Mouse (Mus musculus): ENCODE results near the gene Hist1h3b.
"Not testable (repeated sequence)": the region's sequence is repeated elsewhere in the genome, so short reads cannot be mapped to it uniquely, and the experiment has no call there.

The Hist1h3b gene

DNA sequence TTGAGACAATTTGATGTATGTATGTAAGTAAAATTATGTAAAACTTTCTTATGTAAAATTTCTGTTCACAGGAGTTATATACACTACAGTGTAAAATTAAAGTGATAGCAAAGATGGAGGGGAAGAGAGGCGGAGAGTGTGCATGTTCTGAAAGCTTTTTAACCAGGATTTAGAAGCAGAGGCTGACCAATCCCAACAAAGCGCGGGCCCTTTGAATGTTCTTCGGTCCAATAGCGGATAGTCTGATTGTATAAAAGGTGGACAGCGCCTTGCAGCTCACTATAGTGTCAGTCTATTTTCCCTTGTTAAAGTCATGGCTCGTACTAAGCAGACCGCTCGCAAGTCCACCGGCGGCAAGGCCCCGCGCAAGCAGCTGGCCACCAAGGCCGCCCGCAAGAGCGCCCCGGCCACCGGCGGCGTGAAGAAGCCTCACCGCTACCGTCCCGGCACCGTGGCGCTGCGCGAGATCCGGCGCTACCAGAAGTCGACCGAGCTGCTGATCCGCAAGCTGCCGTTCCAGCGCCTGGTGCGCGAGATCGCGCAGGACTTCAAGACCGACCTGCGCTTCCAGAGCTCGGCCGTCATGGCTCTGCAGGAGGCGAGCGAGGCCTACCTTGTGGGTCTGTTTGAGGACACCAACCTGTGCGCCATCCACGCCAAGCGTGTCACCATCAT is at the start of gene Hist1h3b:
TSS of gene Hist1h3b (plus strand) at position 201 of the 675 bp plus-strand sequence.
- DNase-seq (ENCODE audit: low read depth): peak; percentile 95

DNA sequence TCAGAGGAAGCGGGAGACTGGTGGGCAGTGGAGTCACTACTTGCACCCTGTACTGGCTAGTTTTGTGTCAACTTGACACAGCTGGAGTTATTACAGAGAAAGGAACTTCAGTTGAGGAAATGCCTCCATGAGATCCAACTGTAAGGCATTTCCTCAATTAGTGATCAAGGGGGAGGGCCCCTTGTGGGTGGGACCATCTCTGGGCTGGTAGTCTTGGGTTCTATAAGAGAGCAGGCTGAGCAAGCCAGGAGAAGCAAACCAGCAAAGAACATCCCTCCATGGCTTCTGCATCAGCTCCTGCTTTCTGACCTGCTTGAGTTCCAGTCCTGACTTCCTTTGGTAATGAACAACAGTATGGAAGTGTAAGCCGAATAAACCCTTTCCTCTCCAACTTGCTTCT is 49.3 kb upstream of the Hist1h3b start:
- not testable (repeated sequence) for DNase-seq (ENCODE audit: low read depth)

DNA sequence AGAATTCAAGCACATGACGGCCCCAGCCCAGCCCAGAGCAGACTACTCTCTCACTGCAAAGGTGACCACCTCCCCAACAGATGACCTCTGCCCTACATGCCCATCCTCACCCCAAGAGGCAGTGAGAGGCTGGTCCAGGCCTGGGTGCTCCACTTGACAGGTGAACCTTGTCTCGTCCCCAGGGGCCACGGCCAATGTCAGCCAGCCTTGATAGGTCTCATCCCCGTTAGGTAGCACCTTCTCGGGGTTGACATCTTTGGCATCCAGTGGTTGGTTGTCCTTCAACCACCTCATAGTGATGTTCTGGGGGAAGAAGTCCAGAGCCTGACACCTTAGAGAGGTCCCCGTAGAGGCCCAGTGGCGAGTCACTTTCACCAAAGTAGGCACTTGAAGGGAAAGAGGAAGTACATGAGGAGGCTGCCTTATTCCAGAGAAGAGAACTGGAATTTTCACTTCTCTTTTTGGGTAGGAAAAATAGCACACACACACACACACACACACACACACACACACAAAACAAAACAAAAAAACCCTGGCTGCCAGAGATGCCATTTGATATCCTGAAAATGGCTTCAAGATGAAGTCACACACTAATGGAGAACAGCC is 46.2 kb upstream of the Hist1h3b start:
- DNase-seq (ENCODE audit: low read depth): no peak

DNA sequence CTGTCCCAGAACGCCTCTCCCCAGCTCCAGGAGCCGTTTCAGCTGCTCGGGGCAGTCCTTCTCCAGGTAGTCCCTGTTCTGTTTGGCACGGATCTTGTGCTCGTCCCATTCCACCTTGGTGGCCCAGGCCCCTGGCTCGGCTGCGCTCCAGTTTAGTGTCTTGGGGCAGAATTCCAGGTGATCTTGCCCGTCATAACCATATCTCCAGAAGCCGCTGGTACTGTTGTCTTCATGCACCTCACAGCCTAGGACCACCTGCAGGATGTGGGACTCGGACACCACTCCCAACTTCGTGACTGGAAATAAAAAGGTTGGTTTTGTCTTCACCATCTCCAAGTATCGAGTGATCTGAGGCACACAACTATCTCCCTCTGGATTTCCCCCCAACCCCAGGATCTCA is 45.3 kb upstream of the Hist1h3b start:
- DNase-seq (ENCODE audit: low read depth): no peak

DNA sequence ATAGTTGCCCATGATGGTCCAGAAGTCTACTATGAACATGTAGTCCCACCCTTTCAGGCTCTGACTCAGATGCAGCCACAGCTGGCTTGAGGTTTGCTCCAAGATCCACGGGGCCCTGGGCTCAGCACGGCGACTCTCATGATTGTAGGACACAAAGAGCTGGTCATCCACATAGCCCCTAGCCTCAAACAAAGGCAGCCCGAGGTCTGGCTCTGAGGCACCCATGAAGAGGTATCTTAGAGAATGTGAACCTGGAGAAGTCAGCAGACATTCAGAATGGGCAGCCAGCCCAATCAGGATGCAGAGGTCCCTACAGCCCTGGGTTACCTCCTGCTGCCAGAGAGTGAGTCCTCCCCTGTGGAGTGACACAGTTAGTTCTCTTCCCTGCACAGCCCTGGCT is 44.0 kb upstream of the Hist1h3b start:
- DNase-seq (ENCODE audit: low read depth): no peak

DNA sequence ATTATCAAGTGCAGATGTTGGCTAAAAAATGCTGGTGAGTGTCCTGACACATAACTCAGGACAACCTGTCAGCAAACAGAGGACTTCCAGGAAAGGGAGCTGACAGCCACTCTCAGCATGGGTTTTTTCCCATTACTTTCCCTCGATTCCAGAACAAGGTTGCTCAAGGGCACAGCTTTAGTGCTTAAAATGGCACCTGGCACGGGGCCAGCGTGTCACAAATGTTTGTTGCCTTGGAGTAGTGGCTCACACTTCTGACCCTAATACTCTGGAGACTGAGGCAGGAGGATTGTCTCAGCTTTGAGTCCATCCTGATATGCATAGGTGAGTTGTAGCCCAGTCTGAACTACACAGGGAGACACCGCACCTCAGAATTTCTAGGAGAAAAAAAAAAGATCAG is 43.4 kb upstream of the Hist1h3b start:
- DNase-seq (ENCODE audit: low read depth): no peak

DNA sequence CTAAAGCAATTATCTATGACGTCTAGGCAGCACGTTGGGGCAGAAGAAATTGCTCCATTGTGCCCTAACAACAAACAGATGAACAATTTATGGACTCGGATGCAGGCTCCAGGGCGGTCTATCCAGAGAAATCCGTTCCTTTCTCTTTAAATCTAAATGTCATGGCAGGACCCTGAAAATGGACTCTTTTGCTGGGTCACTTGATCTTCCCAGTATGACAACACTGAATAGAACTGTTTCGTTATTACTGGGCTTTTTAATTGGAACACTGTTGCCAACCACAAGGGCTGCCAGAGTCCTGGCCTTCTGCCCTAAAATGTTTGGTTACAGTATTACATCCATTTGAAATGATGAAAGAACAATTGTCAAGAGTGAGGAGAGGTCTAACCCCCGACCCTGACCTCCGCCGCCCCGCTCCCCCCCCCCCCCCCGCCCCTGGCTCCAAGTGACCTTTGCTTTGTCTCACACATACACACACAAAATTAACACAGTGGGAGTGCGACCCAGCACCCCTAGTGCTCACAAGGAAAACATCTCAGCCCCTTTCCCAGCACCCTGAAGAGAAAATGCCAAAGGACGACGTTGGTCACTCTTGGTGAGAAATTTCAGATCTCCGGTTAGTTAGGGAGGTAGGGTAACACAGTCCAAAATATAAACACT is 42.2 kb upstream of the Hist1h3b start:
- DNase-seq (ENCODE audit: low read depth): no peak

DNA sequence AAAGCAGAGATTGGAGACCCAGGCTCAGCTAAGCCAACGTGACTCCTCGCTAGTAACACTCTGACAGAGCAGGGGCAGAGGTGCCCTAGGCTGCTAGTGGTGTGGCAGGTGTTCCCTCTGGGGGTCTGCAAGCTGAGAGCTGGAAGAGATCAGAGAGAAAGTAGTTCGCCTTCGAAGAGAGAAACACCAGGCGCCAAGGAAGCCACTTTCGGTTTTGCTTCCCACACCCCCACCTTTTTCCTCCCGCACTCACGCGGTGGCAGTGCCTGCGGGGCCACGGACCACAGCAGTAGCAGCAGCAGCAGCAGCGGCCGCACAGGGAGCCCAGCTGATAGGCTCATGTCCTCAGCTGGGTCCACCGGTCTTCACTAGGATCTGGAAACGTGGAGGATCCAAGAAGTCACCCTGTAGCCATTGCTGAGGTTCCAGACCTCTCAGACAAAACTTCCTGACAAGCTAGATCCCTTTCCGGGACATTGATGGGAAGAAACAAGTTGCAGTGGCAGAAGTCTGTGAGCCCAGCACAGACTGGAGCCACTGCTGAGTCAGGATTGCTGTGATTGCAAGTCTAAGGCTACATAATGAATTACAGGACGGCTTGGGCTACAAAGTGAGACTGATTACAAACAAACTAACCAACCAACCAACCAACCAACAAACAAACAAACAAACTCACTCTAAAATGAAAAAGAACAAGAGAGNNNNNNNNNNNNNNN is 41.5 kb upstream of the Hist1h3b start, which contains the start of gene Hfe:
TSS of gene Hfe (minus strand) at position 481 of the 716 bp plus-strand sequence.
- DNase-seq (ENCODE audit: low read depth): peak; percentile 83

DNA sequence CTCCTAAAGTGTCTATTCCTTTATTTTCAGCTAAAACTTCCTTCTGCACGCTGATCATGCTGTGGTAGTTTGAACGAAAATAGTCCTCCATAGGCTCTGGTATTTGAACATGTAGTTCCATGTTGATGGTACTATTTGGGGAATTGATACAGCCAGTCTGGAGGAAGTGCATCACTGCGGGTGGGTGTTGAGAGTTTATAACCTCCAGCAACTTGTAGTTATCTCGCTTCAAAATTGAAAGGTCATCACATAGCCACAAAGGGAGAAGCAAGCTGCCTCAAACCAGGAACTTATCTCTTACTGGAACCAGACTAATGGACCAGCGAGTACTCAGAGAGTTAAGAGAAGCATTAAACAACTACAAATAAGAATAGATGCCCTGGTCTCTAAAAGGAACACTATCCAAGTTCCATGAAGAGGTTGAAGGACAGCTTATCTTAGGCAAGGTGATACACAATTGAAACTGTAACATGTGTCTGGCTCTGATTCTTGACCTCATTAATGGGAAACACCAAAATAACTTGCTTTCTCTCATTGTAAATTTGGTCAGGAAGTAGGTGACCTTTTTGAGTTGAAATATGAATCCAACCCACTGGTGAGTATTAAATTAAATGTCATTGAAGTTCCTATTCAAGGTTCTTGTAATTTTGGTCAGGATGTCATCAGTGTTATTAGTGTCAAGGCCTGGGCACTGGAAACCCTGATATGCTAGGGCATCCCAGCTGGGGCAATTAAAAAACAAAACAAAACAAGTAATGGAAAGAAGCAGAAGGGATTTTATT is 35.6 kb upstream of the Hist1h3b start:
- no peak for DNase-seq (ENCODE audit: low read depth)

DNA sequence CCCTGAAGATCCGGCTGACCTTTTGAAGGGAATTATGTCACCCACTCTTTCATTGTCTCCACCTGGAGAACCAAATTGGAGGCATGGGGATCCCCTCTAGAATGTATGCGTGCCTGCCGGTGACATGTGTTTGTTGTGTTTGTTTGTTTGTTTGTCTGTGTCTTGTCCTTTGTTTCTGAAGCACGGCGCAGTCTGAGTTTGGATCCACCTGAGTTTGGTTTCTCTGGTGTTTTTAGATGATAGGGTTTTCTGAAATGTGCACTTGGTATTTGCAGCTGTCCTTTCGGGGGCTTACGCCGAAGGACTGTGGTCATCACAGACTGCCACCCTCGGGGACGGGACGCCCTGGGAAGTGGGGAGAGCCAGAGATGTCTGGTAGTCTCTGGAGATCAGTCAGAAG is 34.9 kb upstream of the Hist1h3b start:
- DNase-seq (ENCODE audit: low read depth): no peak

DNA sequence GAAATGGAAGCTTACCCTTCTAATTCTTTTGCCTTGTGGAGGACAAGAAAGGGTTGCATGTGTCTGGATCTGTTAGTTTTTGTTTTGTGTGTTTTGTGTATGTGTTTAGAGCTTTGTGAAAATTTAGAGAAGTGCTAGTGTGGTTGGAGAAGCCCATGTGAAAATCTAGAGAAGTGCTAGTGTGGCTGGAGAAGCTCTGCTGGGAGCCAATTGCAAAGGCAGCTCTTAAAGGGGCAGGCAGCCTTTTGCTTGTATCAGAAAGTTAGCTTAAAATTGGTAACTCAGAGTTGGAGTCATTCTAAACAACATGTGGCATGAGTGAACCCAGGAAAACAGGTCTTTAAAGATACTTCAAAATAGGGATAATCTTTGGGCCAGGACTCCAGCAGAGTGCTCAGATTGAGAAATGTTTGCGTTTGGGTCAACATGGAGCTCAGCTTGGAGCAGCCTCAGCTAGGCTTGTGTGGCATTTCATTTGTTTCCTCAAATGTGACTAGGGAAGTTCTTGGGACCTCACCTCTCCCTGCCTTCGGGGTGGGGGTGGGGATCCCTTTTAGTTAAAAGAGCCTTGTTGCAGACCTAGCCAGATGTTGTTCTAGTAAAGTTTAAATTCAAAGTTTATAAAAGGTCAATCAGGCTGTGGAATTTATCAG is 34.3 kb upstream of the Hist1h3b start:
- DNase-seq (ENCODE audit: low read depth): not testable (repeated sequence)

DNA sequence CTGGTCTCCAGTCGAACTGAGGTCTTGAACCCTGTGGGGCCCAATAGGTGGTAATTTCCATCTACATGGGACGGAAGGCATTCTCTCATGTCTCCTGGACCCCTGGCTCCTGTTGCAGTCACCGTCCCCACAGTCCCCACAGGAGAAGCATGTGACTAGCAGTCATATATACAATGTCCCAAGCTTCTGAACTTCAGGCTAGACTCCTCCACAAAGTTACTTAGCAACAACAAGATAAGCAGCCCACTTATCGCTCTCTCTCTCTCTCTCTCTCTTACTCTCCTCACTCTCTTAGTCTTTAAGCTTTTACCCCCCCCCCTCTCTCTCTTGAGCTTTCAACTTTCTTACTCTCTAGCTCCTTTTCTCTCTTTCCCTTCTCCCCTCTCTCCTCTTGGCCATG is 27.8 kb upstream of the Hist1h3b start:
- no peak for DNase-seq (ENCODE audit: low read depth)

DNA sequence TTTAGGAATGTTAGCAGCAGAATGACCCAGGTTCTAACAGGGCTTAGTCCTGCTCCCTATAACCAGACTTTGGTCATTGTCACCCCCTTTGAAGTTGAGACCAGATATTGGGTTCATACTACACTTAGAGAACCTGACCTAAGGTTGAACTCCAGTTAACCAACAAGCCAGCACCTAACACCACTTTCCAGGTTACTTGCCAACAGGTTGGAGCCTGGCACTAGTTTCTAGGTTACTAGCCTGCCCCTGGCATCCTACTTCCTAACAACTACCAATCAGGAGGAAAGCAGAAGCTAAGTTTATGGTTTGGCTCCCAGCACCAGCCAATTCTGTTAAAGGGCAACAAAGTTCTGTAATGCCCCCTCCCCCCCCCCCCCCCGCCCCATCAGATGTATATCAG is 26.9 kb upstream of the Hist1h3b start:
- no peak for DNase-seq (ENCODE audit: low read depth)

DNA sequence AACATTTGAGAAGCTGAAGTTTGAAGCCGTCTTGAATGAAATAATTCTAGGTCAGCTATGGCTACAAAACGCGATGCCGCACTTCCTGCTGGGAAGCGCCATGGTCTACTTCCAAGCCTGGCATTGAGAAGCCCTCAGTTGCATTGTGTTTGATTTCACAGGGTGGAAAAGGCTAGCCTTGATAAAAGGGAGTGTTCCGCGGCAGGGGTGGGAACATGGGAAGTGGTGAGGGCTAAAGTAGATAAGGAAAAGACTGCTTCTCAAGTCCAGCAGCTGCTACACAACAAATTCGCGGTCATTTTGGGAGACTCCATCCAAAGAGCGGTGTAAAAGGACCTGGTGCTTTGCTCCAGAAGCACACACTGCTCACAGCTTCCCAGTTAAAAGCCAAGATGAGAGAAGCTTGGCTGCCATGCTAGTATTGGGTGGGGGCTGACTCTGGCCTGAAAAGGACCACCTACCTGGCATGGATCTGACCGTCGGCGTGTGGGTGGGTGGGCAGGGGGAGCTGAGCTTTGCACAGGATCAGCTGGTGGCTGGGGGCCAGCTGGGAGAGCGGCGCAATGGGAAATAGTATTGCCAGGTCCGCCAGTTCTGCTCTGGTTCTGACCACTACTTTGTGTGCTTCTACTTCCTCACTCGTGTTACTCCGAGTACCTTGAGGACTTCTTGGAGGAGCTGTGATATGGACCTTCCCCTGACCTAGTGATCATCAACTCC is 23.4 kb upstream of the Hist1h3b start:
- DNase-seq (ENCODE audit: low read depth): no peak

DNA sequence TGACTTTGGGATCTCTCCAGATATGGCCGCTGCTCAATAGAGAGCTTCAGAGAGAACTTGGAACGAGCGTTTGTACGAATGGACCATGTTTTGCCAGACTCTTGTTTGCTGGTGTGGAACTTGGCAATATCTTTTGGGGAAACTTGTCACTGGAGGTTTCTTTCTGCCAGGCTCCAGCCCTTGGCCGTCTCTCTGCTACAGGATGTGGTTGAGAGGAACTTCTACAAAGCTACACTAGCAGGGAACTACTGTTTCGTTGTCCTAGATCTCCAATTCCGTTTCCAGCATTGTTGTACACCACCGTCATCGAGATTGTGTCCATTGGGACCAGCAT is 22.9 kb upstream of the Hist1h3b start:
- no peak for DNase-seq (ENCODE audit: low read depth)

DNA sequence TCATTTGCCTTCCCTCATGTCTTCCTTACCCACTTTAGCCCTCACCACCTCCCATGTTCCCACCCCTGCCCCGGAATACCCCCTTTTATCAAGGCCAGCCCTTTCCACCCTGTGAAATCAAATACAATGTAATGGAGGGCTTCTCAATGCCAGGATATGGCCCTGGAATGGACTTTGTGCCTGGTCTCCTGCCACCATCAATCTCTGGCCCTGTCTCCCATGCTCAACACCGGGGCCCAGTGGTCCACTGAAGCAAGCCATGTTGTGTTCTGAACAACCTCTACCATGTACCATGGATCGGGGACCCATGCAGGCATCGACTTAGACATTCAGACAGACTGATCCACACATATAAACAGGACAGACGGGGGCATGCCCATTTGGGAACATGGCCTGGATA is 22.4 kb upstream of the Hist1h3b start:
- DNase-seq (ENCODE audit: low read depth): no peak

DNA sequence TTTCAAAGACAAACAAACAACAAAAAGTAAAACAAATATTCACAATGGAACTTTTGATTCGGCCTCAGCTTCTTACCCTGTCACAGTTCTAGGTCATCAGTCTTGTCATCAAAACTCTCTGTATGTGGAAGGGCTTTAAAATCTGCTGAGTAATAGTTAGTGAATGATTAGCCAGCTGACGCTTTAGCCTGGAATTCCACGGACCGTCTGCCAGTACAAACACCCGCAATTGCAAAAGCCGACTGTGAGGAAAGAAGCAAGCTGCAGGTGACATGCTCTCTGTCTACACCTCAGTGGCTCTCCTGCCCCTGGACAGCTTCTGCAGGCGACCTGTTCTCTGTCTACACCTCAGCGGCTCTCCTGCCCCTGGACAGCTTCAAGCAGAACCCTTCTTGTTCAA is 21.6 kb upstream of the Hist1h3b start:
- DNase-seq (ENCODE audit: low read depth): peak; percentile 0

DNA sequence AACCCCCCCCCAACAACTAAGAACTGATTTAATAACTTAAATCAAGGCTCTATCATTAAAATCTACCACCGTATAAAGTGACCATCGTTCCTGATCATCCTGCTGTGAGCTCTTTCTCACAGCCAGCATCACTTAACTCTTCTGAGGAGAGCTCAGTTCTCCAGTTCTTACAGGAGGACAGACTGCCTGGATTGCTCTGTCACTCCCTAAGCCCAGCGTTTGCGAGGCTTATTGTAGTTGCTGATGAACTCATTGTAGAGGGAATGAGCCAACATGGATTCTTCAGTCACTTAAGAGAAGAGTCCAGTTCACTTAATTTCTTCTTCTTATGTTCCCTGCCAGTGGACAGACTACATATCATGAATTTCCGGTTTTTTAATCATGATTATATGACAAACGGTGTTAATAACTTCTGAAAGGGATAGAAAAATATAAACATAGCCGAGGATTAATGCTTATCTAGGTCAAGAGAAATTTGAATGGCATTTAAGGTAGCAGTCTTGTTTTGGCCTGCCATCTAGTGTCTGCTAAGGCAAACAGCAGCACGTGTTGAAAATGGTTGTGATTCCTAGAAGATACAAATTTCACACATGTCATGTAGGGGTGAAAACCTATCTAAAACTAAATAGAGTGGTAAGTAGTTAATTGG is 19.8 kb upstream of the Hist1h3b start:
- DNase-seq (ENCODE audit: low read depth): peak; percentile 74

DNA sequence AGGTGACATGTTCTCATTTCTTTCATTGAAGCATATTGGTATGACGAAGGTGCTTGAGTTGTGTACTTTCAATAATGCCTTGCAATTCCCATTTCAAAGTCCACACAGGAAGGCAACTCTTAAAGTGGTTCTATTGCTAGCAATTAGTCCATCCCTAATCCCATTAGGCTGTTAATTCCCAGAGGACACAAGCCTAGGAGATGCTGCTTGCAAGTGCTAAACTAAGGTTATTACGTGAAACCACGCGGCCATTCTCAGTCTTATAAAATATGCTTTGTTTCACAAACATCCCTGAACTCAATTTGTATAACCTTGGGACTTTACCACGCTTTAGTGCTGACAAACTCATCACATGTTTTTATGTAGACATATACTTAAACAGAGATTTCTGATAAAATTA is 15.0 kb upstream of the Hist1h3b start:
- peak; percentile 13 for DNase-seq (ENCODE audit: low read depth)

DNA sequence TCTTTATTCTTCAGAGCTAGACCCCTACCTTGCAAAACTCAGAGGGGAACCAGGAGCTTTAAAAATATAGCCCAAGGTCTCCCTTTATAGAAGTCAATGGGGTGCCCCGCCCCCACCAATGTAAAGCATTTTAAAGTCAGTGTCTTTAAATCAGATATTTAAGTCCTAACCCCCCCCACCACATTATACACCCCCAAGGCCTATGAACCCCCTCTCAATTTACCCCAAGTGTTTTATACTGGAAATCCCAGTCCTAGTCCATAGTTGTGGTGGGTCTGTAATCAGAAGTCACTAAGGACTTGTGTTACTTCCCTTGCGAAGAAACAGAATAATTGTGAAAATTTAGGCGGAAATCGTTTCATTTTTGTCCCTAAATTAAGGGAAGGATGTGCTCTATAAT is 14.0 kb upstream of the Hist1h3b start:
- no peak for DNase-seq (ENCODE audit: low read depth)

All from induced T-regulatory cell, adult 2 months (primary cell).